Mouse (Mus musculus) G1E (cell line): ENCODE measurements at regions not wholly inside any gene's neighbourhood (a gene's known extent, or its start where the extent isn't known, plus 50 kb on each side); places are given as distances from the start of the nearest gene placed in this dataset.

Source experiments
- ATAC-seq: 2 replicates; pipeline ENCODE4 v1.8.0; 2016; ENCODE audit warnings: mild to moderate bottlenecking; ENCODE audit not compliant: insufficient number of reproducible peaks, poor library complexity, low FRiP score, severe bottlenecking; ENCODE audit errors: extremely low read depth
- DNase-seq: peaks from one replicate; pipeline ENCODE4 v3.0.0; 2012; ENCODE audit warnings: low spot score
- H3K27me3 ChIP-seq: 2 replicates; pipeline ENCODE4 v1.6.1; 2012; ENCODE audit warnings: mild to moderate bottlenecking, low read length, inconsistent platforms; ENCODE audit not compliant: insufficient read depth
- H3K36me3 ChIP-seq: replicated peaks from 2 replicates; pipeline ENCODE3; 2012; ENCODE audit warnings: mild to moderate bottlenecking, inconsistent platforms
- H3K4me1 ChIP-seq: 2 replicates; pipeline ENCODE4 v1.6.1; 2012; ENCODE audit warnings: low read depth, low read length, inconsistent platforms, mixed read lengths; ENCODE audit not compliant: insufficient read depth
- H3K4me3 ChIP-seq: 2 replicates; pipeline ENCODE4 v1.5.1; 2012; ENCODE audit warnings: low read depth, mild to moderate bottlenecking, inconsistent platforms, low read length, moderate library complexity, mixed read lengths
- H3K9me3 ChIP-seq: replicated peaks from 2 replicates; pipeline ENCODE4 v1.6.1; 2012; ENCODE audit warnings: inconsistent platforms
- CTCF ChIP-seq: IDR thresholded peaks from 2 replicates; pipeline ENCODE4 v1.5.1; 2012; ENCODE audit warnings: low read depth, low read length, inconsistent platforms, mixed read lengths
- GATA1 ChIP-seq: IDR thresholded peaks from 2 replicates; pipeline ENCODE4 v1.6.1; 2012; ENCODE audit warnings: borderline replicate concordance, low read length, inconsistent platforms, mixed read lengths
- GATA2 ChIP-seq: IDR thresholded peaks from 2 replicates; pipeline ENCODE4 v1.6.1; 2012; ENCODE audit warnings: low read depth, low read length, inconsistent platforms, borderline replicate concordance
- POLR2AphosphoS5 ChIP-seq: IDR thresholded peaks from 2 replicates; pipeline ENCODE4 v1.6.1; 2012; ENCODE audit warnings: low read depth, low read length, inconsistent platforms; ENCODE audit not compliant: insufficient replicate concordance
- TAL1 ChIP-seq: conservative IDR thresholded peaks from 2 replicates; pipeline ENCODE4 v1.6.1; 2012; ENCODE audit warnings: low read depth, low read length, inconsistent platforms, mixed read lengths

GRCm38 (mm10) chr1:72939948-72940347, 65.3 kb upstream of the Igfbp5 start:
- H3K4me1 ChIP-seq, result peaks cover 7% of the 10 kb centered on the region
- H3K4me3 ChIP-seq, result no peak overlapping the region
- ATAC-seq, result no peak
- H3K9me3 ChIP-seq, result no peaks in the 10 kb centered on the region
- no peak for DNase-seq
- H3K36me3 ChIP-seq, result no peaks in the 10 kb centered on the region
- TF ChIP-seq TAL1 (no peak), CTCF (no peak), GATA1 (no peak), GATA2 (no peak), POLR2AphosphoS5 (no peak)
- H3K27me3 ChIP-seq, result peaks cover 49% of the 10 kb centered on the region

- H3K4me3 ChIP-seq, result no peak overlapping the region
- no peaks in the 10 kb centered on the region for H3K9me3 ChIP-seq
- H3K27me3 ChIP-seq, result peaks cover 33% of the 10 kb centered on the region
- no peaks in the 10 kb centered on the region for H3K4me1 ChIP-seq
- ATAC-seq (no peak), DNase-seq (no peak)
- H3K36me3 ChIP-seq, result no peaks in the 10 kb centered on the region
- TF ChIP-seq GATA1 (no peak), POLR2AphosphoS5 (no peak), CTCF (no peak), TAL1 (no peak), GATA2 (no peak)
Measured at GRCm38 (mm10) chr1:72936681-72937465, 62.2 kb upstream of the Igfbp5 start.

GRCm38 (mm10) chr1:72936231-72936630, 61.5 kb upstream of the Igfbp5 start:
- TF ChIP-seq GATA1, result no peak
- TF ChIP-seq GATA2, result no peak
- no peak for TF ChIP-seq POLR2AphosphoS5
- no peak for TF ChIP-seq TAL1
- no peak for TF ChIP-seq CTCF
- H3K4me1 ChIP-seq, result no peaks in the 10 kb centered on the region
- DNase-seq (no peak), ATAC-seq (no peak)
- no peaks in the 10 kb centered on the region for H3K36me3 ChIP-seq
- peaks cover 37% of the 10 kb centered on the region for H3K27me3 ChIP-seq
- H3K9me3 ChIP-seq, result no peaks in the 10 kb centered on the region
- H3K4me3 ChIP-seq, result no peak overlapping the region

- Histone ChIP-seq H3K4me1 (no peaks in the 10 kb centered on the region), H3K4me3 (no peak overlapping the region), H3K27me3 (peaks cover 40% of the 10 kb centered on the region), H3K36me3 (no peaks in the 10 kb centered on the region), H3K9me3 (no peaks in the 10 kb centered on the region)
- ATAC-seq (no peak), DNase-seq (no peak)
- TF ChIP-seq TAL1 (no peak), GATA1 (no peak), POLR2AphosphoS5 (no peak), GATA2 (no peak), CTCF (no peak)
Measured at GRCm38 (mm10) chr1:72935084-72935483, 60.4 kb upstream of the Igfbp5 start.

GRCm38 (mm10) chr1:72929774-72930173, 55.1 kb upstream of the Igfbp5 start:
- peaks cover 17% of the 10 kb centered on the region for H3K27me3 ChIP-seq
- no peak for DNase-seq
- no peaks in the 10 kb centered on the region for H3K4me1 ChIP-seq
- H3K9me3 ChIP-seq, result no peaks in the 10 kb centered on the region
- no peak for TF ChIP-seq TAL1
- no peak for TF ChIP-seq POLR2AphosphoS5
- TF ChIP-seq GATA1, result no peak
- no peak for TF ChIP-seq CTCF
- no peak for TF ChIP-seq GATA2
- no peak overlapping the region for H3K4me3 ChIP-seq
- no peak for ATAC-seq
- H3K36me3 ChIP-seq, result no peaks in the 10 kb centered on the region
